Mouse (Mus musculus): ENCODE results near the gene Gm364. TPM values are rescaled to one million over a fixed set of nuclear protein-coding genes. Genes with fewer than 3 reads are reported as not detected.

Gene Gm364
- not detected for total RNA-seq (2021)

- DNase-seq (ENCODE audit: low spot score in 2 of 2), result no peak
- intact Hi-C loops (cut with DNase I), result no loop called here
These were observed at the start of gene Gm364 for GRCm38 (mm10) chrX:57408769-57409168. Gene Gm364 (plus strand): TSS chrX:57409154.

GRCm38 (mm10) chrX:57359316-57359715 is 49.6 kb upstream of the Gm364 start:
- no peak for DNase-seq (ENCODE audit: low spot score in 2 of 2)
- intact Hi-C loops (cut with DNase I), result no loop called here

GRCm38 (mm10) chrX:57364891-57365569 is 43.9 kb upstream of the Gm364 start:
- intact Hi-C loops (cut with DNase I), result no loop called here
- no peak for DNase-seq (ENCODE audit: low spot score in 2 of 2)

GRCm38 (mm10) chrX:57372965-57373364 is 36.0 kb upstream of the Gm364 start:
- intact Hi-C loops (cut with DNase I), result no loop called here
- DNase-seq (ENCODE audit: low spot score in 2 of 2), result no peak

- intact Hi-C loops (cut with DNase I), result no loop called here
These were observed 35.4 kb upstream of the Gm364 start for GRCm38 (mm10) chrX:57373543-57373942.

GRCm38 (mm10) chrX:57374029-57374428 is 34.9 kb upstream of the Gm364 start:
- intact Hi-C loops (cut with DNase I), result no loop called here
- no peak for DNase-seq (ENCODE audit: low spot score in 2 of 2)

More at GRCm38 (mm10) chrX:57373543-57373942, 35.4 kb upstream of the Gm364 start:
- no peak for DNase-seq (ENCODE audit: low spot score in 2 of 2)

GRCm38 (mm10) chrX:57377096-57377495 is 31.9 kb upstream of the Gm364 start:
- intact Hi-C loops (cut with DNase I), result no loop called here
- DNase-seq (ENCODE audit: low spot score in 2 of 2), result no peak

GRCm38 (mm10) chrX:57378579-57378978 is 30.4 kb upstream of the Gm364 start:
- intact Hi-C loops (cut with DNase I), result no loop called here
- no peak for DNase-seq (ENCODE audit: low spot score in 2 of 2)

- no peak for DNase-seq (ENCODE audit: low spot score in 2 of 2)
- intact Hi-C loops (cut with DNase I), result loop anchor here (10.0 kb wide), 1 partner anchor 326 kb away; the partner anchor contains the start of gene Htatsf1
These were observed 28.0 kb upstream of the Gm364 start for GRCm38 (mm10) chrX:57380915-57381314.

GRCm38 (mm10) chrX:57392367-57393246 is 16.3 kb upstream of the Gm364 start, which contains the start of gene Rbmx:
Gene Rbmx (minus strand): TSS chrX:57393036.
- DNase-seq (ENCODE audit: low spot score in 2 of 2), result peak; percentile 84 to 94
- intact Hi-C loops (cut with DNase I), result no loop called here

GRCm38 (mm10) chrX:57393412-57393811 is 15.5 kb upstream of the Gm364 start:
- DNase-seq (ENCODE audit: low spot score in 2 of 2), result no peak
- intact Hi-C loops (cut with DNase I), result no loop called here

GRCm38 (mm10) chrX:57401388-57401787 is 7.6 kb upstream of the Gm364 start:
- intact Hi-C loops (cut with DNase I), result no loop called here
- no peak for DNase-seq (ENCODE audit: low spot score in 2 of 2)

- DNase-seq (ENCODE audit: low spot score in 2 of 2), result no peak
- intact Hi-C loops (cut with DNase I), result no loop called here
These were observed 5.3 kb upstream of the Gm364 start for GRCm38 (mm10) chrX:57403651-57404050.

- peak; percentile 2 to 3 for DNase-seq (ENCODE audit: low spot score in 2 of 2)
- intact Hi-C loops (cut with DNase I), result loop anchor here (2.0 to 10.0 kb wide), 4 partner anchors 243 to 1053 kb away; no protein-coding TSS in a partner anchor
These were observed 22.7 kb downstream of the Gm364 start for GRCm38 (mm10) chrX:57431610-57432009.

GRCm38 (mm10) chrX:57433897-57434296 is 24.9 kb downstream of the Gm364 start:
- intact Hi-C loops (cut with DNase I), result loop anchor here (5.0 to 10.0 kb wide), 3 partner anchors 463 to 1051 kb away; no protein-coding TSS in a partner anchor
- DNase-seq (ENCODE audit: low spot score in 2 of 2), result no peak

GRCm38 (mm10) chrX:57503634-57504033 is 94.7 kb downstream of the Gm364 start, which contains the start of gene Gpr101:
Gene Gpr101 (minus strand): TSS chrX:57503757.
- intact Hi-C loops (cut with DNase I), result no loop called here
- DNase-seq (ENCODE audit: low spot score in 2 of 2), result peak in 1 of 2 experiments; percentile 11

GRCm38 (mm10) chrX:57506247-57506646 is 97.3 kb downstream of the Gm364 start:
- intact Hi-C loops (cut with DNase I), result no loop called here
- DNase-seq (ENCODE audit: low spot score in 2 of 2), result no peak

GRCm38 (mm10) chrX:57521117-57522095 is 112.5 kb downstream of the Gm364 start:
- peak in 1 of 2 experiments; percentile 1 for DNase-seq (ENCODE audit: low spot score in 2 of 2)
- intact Hi-C loops (cut with DNase I), result no loop called here
